Mouse (Mus musculus) hindbrain, embryonic 16.5 days (tissue): ENCODE data around the gene Rpl3. TPM values are rescaled to one million over a fixed set of nuclear protein-coding genes. Genes with fewer than 3 reads are reported as not detected.

ENCODE experiments used
- ATAC-seq: fragments of 200-750 bp; cut with Nextera tagmentation; 2 replicates; pipeline ENCODE4 v1.8.0; 2017; ENCODE audit warnings: moderate TSS enrichment, moderate library complexity
- H3K27ac ChIP-seq: fragments of 300-500 bp; sonication (generic); 2 replicates; pipeline ENCODE4 v1.5.1; 2014; ENCODE audit warnings: low read depth, mild to moderate bottlenecking, control low read depth, low read length, moderate library complexity
- H3K27me3 ChIP-seq: fragments of 300-500 bp; sonication (generic); replicated peaks from 2 replicates; pipeline ENCODE4 v1.6.1; 2014; ENCODE audit warnings: low read length; ENCODE audit not compliant: control insufficient read depth, insufficient read depth
- H3K36me3 ChIP-seq: fragments of 300-500 bp; sonication (generic); 2 replicates; pipeline ENCODE4 v1.6.1; 2014; ENCODE audit warnings: mild to moderate bottlenecking, low read length, moderate library complexity, mixed read lengths; ENCODE audit not compliant: control insufficient read depth, insufficient read depth
- H3K4me1 ChIP-seq: fragments of 300-500 bp; sonication (generic); 2 replicates; pipeline ENCODE4 v1.6.1; 2014; ENCODE audit warnings: low read depth, low read length; ENCODE audit not compliant: control insufficient read depth, insufficient read depth
- H3K4me2 ChIP-seq: fragments of 300-500 bp; sonication (generic); 2 replicates; pipeline ENCODE4 v1.6.1; 2014; ENCODE audit warnings: mild to moderate bottlenecking, low read length, control low read depth, moderate library complexity
- H3K4me3 ChIP-seq: fragments of 300-500 bp; sonication (generic); 2 replicates; pipeline ENCODE4 v1.5.1; 2014; ENCODE audit warnings: mild to moderate bottlenecking, low read length, control low read depth, moderate library complexity
- H3K9ac ChIP-seq: fragments of 300-500 bp; sonication (generic); 2 replicates; pipeline ENCODE4 v1.6.1; 2014; ENCODE audit warnings: low read depth, mild to moderate bottlenecking, control low read depth, low read length, moderate library complexity
- H3K9me3 ChIP-seq: fragments of 300-500 bp; sonication (generic); 2 replicates; pipeline ENCODE4 v1.6.1; 2014; ENCODE audit warnings: mild to moderate bottlenecking, low read length, moderate library complexity; ENCODE audit not compliant: control insufficient read depth
- WGBS: fragments of 180-500 bp; shearing (Covaris S2); extraction: QIAGEN DNeasy Blood & Tissue Kit; methylation state at CpG from one replicate; pipeline ENCODE4 v1.1.7; 2014; 5-methylcytosine and 5-hydroxymethylcytosine counted together
- polyA plus RNA-seq: library from polyadenylated mRNA; unstranded; fragments of >200 nt; fragmentation: Nextera tagmentation; extraction: Ambion mirVana; gene quantifications from 2 replicates; pipeline ENCODE4 v1.2.1, GENCODE M21; 2015

Gene Rpl3
- polyA plus RNA-seq, 1 experiment from 2014 or later = 523 TPM

DNA sequence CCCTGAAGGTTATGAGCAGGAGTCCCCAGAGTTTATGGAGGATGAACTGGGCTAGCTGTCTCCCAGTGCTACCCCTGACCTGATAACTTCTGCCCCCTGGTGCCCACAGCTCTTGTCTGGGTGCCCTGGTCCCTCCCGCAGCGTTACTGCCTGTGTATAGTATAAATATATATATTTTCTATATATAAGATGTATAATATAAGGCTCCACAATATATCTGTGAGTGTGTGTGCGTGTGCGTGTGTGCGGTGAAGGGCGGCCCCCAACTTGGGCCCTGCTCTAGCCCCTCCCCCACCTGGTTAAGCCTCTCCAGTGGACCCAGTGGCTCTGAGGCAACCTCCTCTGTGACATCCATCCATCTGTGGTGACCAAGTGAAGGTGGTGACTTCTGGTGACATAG lies 27.4 kb upstream of the Rpl3 start:
- Histone ChIP-seq H3K4me3 (no peak overlapping the region), H3K9me3 (no peaks in the 10 kb centered on the region), H3K36me3 (peaks cover 4% of the 10 kb centered on the region; the same call in 1 of the 2 replicates), H3K27me3 (no peaks in the 10 kb centered on the region), H3K4me2 (no peak overlapping the region), H3K27ac (no peak overlapping the region), H3K9ac (no peak overlapping the region), H3K4me1 (no peaks in the 10 kb centered on the region)
- WGBS = 88% methylated on average over 6 of the region's 6 CpGs
- no peak for ATAC-seq

DNA sequence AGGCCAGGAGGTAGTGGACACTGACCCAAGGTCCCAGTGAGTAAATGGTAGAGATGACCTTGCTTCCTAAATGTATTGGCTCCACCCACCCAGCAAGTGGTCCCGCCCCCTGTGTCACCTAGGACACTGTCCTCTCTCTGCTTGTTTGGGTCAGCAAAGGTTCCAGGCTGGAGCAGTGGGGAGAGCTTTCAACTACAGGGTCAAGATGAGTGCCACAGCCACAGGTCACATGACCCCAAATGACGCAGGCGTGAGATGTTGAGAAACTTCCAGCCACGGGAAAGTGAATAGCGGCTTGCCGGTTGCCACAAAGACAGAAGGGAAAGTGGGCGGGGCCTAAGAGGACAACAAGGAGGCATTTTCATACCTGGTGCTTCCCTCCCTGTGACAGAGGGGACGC lies 25.5 kb upstream of the Rpl3 start:
- peaks cover 16% of the 10 kb centered on the region for H3K36me3 ChIP-seq
- no peak overlapping the region for H3K9ac ChIP-seq
- 65% methylated on average over 8 of the region's 8 CpGs for WGBS
- H3K4me1 ChIP-seq = no peaks in the 10 kb centered on the region
- H3K9me3 ChIP-seq = no peaks in the 10 kb centered on the region
- no peak overlapping the region for H3K27ac ChIP-seq
- no peak overlapping the region for H3K4me2 ChIP-seq
- no peak overlapping the region for H3K4me3 ChIP-seq
- ATAC-seq = no peak
- no peaks in the 10 kb centered on the region for H3K27me3 ChIP-seq

DNA sequence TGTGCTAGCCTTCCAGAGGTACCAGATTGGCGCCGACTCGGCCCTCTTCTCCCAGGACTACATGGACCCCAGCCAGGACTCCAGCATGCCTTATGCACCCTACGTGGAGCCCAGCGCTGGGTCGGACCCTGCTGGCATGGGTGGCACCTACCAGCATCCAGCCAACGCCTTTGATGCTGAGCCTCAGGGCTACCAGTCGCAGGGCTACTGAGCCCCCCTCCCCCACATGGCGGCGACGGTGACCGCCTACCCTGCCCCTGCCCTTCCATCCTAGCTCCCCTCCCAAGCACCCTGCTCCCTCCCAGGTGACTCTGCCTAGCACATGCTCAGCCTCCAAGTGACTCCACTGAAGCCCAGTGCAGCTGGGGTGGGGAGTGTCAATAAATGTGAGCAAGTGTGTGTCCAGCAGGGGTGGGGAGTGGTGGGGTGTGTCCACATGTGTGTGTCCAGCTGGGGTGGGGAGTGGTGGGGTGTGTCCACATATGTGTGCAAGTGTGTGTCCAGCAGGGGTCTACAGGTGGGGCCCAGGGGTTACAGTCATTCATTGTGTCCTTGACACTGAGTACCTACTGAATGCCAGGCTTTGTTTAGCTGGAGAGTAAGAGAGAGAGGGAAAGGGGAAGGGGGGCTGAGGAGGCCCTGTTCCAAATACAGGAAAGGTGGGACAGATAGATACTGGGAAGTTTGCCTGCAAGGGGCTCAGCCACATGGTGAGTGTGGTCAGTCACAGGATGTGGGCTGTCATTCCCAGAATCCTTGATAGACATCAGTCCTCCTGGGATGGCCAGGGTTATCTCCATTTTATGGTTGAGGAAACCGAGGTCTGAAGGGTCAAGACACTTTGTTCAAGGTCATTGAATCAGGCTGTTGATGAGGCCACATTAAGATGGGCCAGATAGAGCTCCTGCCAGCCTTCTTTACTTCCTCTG lies 24.5 kb upstream of the Rpl3 start:
- Histone ChIP-seq H3K27me3 (no peaks in the 10 kb centered on the region), H3K4me2 (no peak overlapping the region), H3K36me3 (peaks cover 21% of the 10 kb centered on the region), H3K9ac (no peak overlapping the region), H3K4me3 (no peak overlapping the region), H3K4me1 (no peaks in the 10 kb centered on the region), H3K9me3 (no peaks in the 10 kb centered on the region), H3K27ac (no peak overlapping the region)
- ATAC-seq = no peak
- WGBS = 73% methylated on average over 13 of the region's 13 CpGs

GRCm38 (mm10) chr15:80115256-80115655 lies 23.6 kb upstream of the Rpl3 start:
- Histone ChIP-seq H3K27me3 (no peaks in the 10 kb centered on the region), H3K36me3 (peaks cover 25% of the 10 kb centered on the region), H3K4me1 (no peaks in the 10 kb centered on the region), H3K9ac (no peak overlapping the region), H3K4me3 (no peak overlapping the region), H3K27ac (no peak overlapping the region), H3K9me3 (no peaks in the 10 kb centered on the region), H3K4me2 (no peak overlapping the region)
- no peak for ATAC-seq
- WGBS = 63% methylated on average over 5 of the region's 5 CpGs

DNA sequence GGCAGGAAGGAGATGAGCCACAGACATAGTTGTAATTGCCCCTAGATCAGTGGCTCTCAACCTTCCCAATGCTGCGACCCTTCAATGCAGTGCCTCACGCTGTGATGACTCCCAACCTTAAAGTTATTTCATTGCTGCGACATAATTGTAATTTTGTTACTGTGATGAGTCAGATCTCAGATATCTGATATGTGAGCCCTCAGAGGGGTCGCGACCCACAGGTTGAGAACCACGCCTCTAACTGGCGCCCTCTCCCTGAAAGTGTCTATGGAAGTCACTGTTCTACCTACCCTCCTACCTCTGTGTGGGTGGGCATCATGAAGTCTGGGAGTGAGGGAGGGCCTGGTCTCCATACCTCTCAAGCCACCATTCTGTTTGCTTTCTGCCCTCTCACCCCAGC lies 22.7 kb upstream of the Rpl3 start:
- 92% methylated on average over 7 of the region's 7 CpGs for WGBS
- Histone ChIP-seq H3K4me2 (no peak overlapping the region), H3K27me3 (no peaks in the 10 kb centered on the region), H3K4me1 (no peaks in the 10 kb centered on the region), H3K36me3 (peaks cover 25% of the 10 kb centered on the region), H3K27ac (no peak overlapping the region), H3K9ac (no peak overlapping the region), H3K9me3 (no peaks in the 10 kb centered on the region), H3K4me3 (no peak overlapping the region)
- ATAC-seq = no peak

GRCm38 (mm10) chr15:80112499-80112898 lies 20.8 kb upstream of the Rpl3 start:
- Histone ChIP-seq H3K4me1 (no peaks in the 10 kb centered on the region), H3K27ac (no peak overlapping the region), H3K4me2 (no peak overlapping the region), H3K4me3 (no peak overlapping the region), H3K9me3 (no peaks in the 10 kb centered on the region), H3K9ac (no peak overlapping the region), H3K27me3 (no peaks in the 10 kb centered on the region), H3K36me3 (peaks cover 25% of the 10 kb centered on the region)
- WGBS = 52% methylated on average over 2 of the region's 2 CpGs
- no peak for ATAC-seq

DNA sequence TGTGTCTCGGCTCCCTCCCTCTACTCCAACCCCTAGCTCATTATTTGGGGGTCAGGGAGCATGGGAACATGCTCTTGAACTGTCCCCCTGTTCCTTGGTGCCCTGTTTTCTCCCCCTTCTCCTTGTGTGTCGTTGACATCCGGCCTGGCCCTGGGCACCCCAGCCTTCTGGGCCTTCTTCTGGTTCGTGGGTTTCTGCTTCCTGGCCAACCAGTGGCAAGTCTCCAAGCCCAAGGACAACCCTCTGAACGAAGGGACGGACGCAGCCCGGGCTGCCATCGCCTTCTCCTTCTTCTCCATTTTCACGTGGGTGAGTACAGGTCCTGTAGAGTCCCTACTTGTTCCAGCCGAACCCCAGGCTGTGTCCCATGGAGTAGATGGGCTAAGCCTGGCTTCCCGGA lies 19.8 kb upstream of the Rpl3 start:
- Histone ChIP-seq H3K9me3 (no peaks in the 10 kb centered on the region), H3K4me2 (no peak overlapping the region), H3K4me1 (no peaks in the 10 kb centered on the region), H3K9ac (no peak overlapping the region), H3K27ac (no peak overlapping the region), H3K36me3 (peaks cover 25% of the 10 kb centered on the region), H3K27me3 (no peaks in the 10 kb centered on the region), H3K4me3 (no peak overlapping the region)
- no peak for ATAC-seq
- 86% methylated on average over 12 of the region's 12 CpGs for WGBS

DNA sequence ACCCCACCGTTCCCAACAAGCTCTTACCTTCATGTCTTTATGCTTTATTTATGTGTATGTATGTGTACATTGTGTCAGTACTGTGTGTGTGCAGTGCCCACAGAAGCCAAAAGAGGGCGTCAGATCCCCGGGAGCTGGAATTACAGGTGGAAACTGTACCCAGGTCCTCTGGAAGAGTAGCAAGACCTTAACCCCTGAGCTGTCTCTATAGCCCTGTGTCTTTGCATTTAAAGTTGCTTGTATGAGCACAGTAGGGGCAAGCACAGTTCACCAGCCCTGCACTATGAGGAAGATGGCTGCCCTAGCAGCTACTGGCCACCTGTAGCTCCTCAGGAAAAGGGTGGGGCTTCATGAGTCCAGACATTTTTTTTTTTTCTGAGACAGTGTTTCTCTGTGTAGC lies 15.9 kb upstream of the Rpl3 start:
- H3K36me3 ChIP-seq = peaks cover 13% of the 10 kb centered on the region; the same call in 1 of the 2 replicates
- no peaks in the 10 kb centered on the region for H3K27me3 ChIP-seq
- no peak overlapping the region for H3K9ac ChIP-seq
- no peaks in the 10 kb centered on the region for H3K4me1 ChIP-seq
- H3K9me3 ChIP-seq = no peaks in the 10 kb centered on the region
- no peak overlapping the region for H3K4me3 ChIP-seq
- no peak overlapping the region for H3K4me2 ChIP-seq
- ATAC-seq = no peak
- 89% methylated on average over 3 of the region's 3 CpGs for WGBS
- no peak overlapping the region for H3K27ac ChIP-seq

GRCm38 (mm10) chr15:80107143-80107542 lies 15.5 kb upstream of the Rpl3 start:
- H3K4me3 ChIP-seq = no peak overlapping the region
- H3K9ac ChIP-seq = no peak overlapping the region
- H3K9me3 ChIP-seq = no peaks in the 10 kb centered on the region
- no peaks in the 10 kb centered on the region for H3K27me3 ChIP-seq
- H3K4me2 ChIP-seq = no peak overlapping the region
- no peak overlapping the region for H3K27ac ChIP-seq
- H3K36me3 ChIP-seq = peaks cover 9% of the 10 kb centered on the region; the same call in 1 of the 2 replicates
- ATAC-seq = no peak
- WGBS = 92% methylated on average over 8 of the region's 8 CpGs
- no peaks in the 10 kb centered on the region for H3K4me1 ChIP-seq
